Mouse (Mus musculus) embryonic stem cell, embryonic (primary cell): ENCODE results near the gene Ppp1r9a.

Experiments used
- CTCF ChIA-PET, 4 experiments: fragments of 300-600 bp in 2 of 4; fragments of 350-600 bp in 2 of 4; sonication (Branson Sonifier 250); formaldehyde crosslinking; loops; one replicate each; lab custom pipeline; 2022; ENCODE audit warnings: inconsistent platforms in 2 of 4; lab: Charles Lee
- POLR2A ChIA-PET, 4 experiments: fragments of 300-600 bp in 2 of 4; fragments of 350-600 bp in 2 of 4; sonication (Branson Sonifier 250); formaldehyde crosslinking; loops; one replicate each; lab custom pipeline; 2022; ENCODE audit warnings: antibody characterized with exemption in 4 of 4, inconsistent platforms in 1 of 4; lab: Charles Lee

Gene Ppp1r9a

GRCm38 (mm10) chr6:5147488-5148142 lies 244.9 kb downstream of the Ppp1r9a start:
- ChIA-PET CTCF (no interaction called here), POLR2A (no interaction called here)

- ChIA-PET POLR2A (no interaction called here), CTCF (no interaction called here)
Measured at GRCm38 (mm10) chr6:5149941-5150340, 247.2 kb downstream of the Ppp1r9a start.

- ChIA-PET POLR2A (interaction anchor here in 1 of 4 experiments (0.8 to 1.1 kb wide), 2 partner anchors 10 to 15 kb away, joined by 3 read pairs; no protein-coding TSS in a partner anchor), CTCF (no interaction called here)
Measured at GRCm38 (mm10) chr6:5151171-5151570, 248.5 kb downstream of the Ppp1r9a start.

- ChIA-PET POLR2A (interaction anchor here in 2 of 4 experiments (0.6 to 1.1 kb wide), 2 partner anchors 11 to 110 kb away, joined by 3 read pairs; no protein-coding TSS in a partner anchor), CTCF (no interaction called here)
Measured at GRCm38 (mm10) chr6:5152185-5152584, 249.5 kb downstream of the Ppp1r9a start.

- ChIA-PET POLR2A (no interaction called here), CTCF (interaction anchor here in 1 of 4 experiments (0.6 kb wide), 1 partner anchor 518 kb away, joined by 5 read pairs; no protein-coding TSS in a partner anchor)
Measured at GRCm38 (mm10) chr6:5154786-5155185, 252.1 kb downstream of the Ppp1r9a start.

- CTCF ChIA-PET, result no interaction called here
- POLR2A ChIA-PET, result no interaction called here
Measured at GRCm38 (mm10) chr6:5155313-5155927, 252.7 kb downstream of the Ppp1r9a start.

GRCm38 (mm10) chr6:5156541-5157425 lies 254.1 kb downstream of the Ppp1r9a start:
- CTCF ChIA-PET, result no interaction called here
- POLR2A ChIA-PET, result no interaction called here

GRCm38 (mm10) chr6:5159385-5159791 lies 256.7 kb downstream of the Ppp1r9a start:
- CTCF ChIA-PET, result no interaction called here

GRCm38 (mm10) chr6:5162052-5162451 lies 259.3 kb downstream of the Ppp1r9a start:
- ChIA-PET POLR2A (interaction anchor here in 1 of 4 experiments (0.5 kb wide), 1 partner anchor 55 kb away, joined by 3 read pairs; no protein-coding TSS in a partner anchor), CTCF (no interaction called here)

More at GRCm38 (mm10) chr6:5159385-5159791, 256.7 kb downstream of the Ppp1r9a start:
- POLR2A ChIA-PET, result no interaction called here

GRCm38 (mm10) chr6:5163507-5164144 lies 260.9 kb downstream of the Ppp1r9a start:
- POLR2A ChIA-PET, result interaction anchor here in 1 of 4 experiments (0.6 kb wide), 1 partner anchor 270 kb away, joined by 4 read pairs; no protein-coding TSS in a partner anchor
- CTCF ChIA-PET, result interaction anchor here in 1 of 4 experiments (0.6 kb wide), 1 partner anchor 476 kb away, joined by 3 read pairs; no protein-coding TSS in a partner anchor

- CTCF ChIA-PET, result no interaction called here
- POLR2A ChIA-PET, result interaction anchor here in 2 of 4 experiments (0.6 kb wide), 2 partner anchors 450 to 1381 kb away, joined by 3 to 4 read pairs; no protein-coding TSS in a partner anchor
Measured at GRCm38 (mm10) chr6:5164855-5165254, 262.1 kb downstream of the Ppp1r9a start.

GRCm38 (mm10) chr6:5167051-5167677 lies 264.4 kb downstream of the Ppp1r9a start:
- POLR2A ChIA-PET, result no interaction called here

GRCm38 (mm10) chr6:5168158-5168557 lies 265.4 kb downstream of the Ppp1r9a start:
- POLR2A ChIA-PET, result no interaction called here

More at GRCm38 (mm10) chr6:5167051-5167677, 264.4 kb downstream of the Ppp1r9a start:
- CTCF ChIA-PET, result interaction anchor here in 2 of 4 experiments (0.6 to 1.2 kb wide), 2 partner anchors 57 to 450 kb away, joined by 3 read pairs; no protein-coding TSS in a partner anchor

GRCm38 (mm10) chr6:5171418-5171817 lies 268.7 kb downstream of the Ppp1r9a start:
- POLR2A ChIA-PET, result no interaction called here
- CTCF ChIA-PET, result no interaction called here

More at GRCm38 (mm10) chr6:5168158-5168557, 265.4 kb downstream of the Ppp1r9a start:
- CTCF ChIA-PET, result interaction anchor here in 2 of 4 experiments (0.6 to 1.2 kb wide), 2 partner anchors 58 to 219 kb away, joined by 3 read pairs; no protein-coding TSS in a partner anchor

GRCm38 (mm10) chr6:5172571-5172970 lies 269.9 kb downstream of the Ppp1r9a start:
- ChIA-PET POLR2A (no interaction called here), CTCF (no interaction called here)

- CTCF ChIA-PET, result interaction anchor here in 1 of 4 experiments (0.6 kb wide), 1 partner anchor 9 kb away, joined by 3 read pairs; no protein-coding TSS in a partner anchor
- POLR2A ChIA-PET, result interaction anchor here in 1 of 4 experiments (0.6 kb wide), 1 partner anchor 198 kb away, joined by 4 read pairs; no protein-coding TSS in a partner anchor
Measured at GRCm38 (mm10) chr6:5174179-5174812, 271.6 kb downstream of the Ppp1r9a start.
